Mouse (Mus musculus): Measurements from ENCODE around the gene Hcn1.

The Hcn1 gene

GRCm38 (mm10) chr13:117602181-117602580 lies at the start of gene Hcn1:
Gene Hcn1 (plus strand): TSS chr13:117602320.
- peak; percentile 74 for DNase-seq (ENCODE audit: low read depth)

GRCm38 (mm10) chr13:117567251-117567650 lies 34.9 kb upstream of the Hcn1 start:
- DNase-seq (ENCODE audit: low read depth) = no peak

GRCm38 (mm10) chr13:117571747-117572146 lies 30.4 kb upstream of the Hcn1 start:
- DNase-seq (ENCODE audit: low read depth) = no peak

- DNase-seq (ENCODE audit: low read depth) = no peak
Observed at GRCm38 (mm10) chr13:117594494-117595182, 7.5 kb upstream of the Hcn1 start.

GRCm38 (mm10) chr13:117595183-117595532 lies 7.0 kb upstream of the Hcn1 start:
- DNase-seq (ENCODE audit: low read depth) = no peak

- DNase-seq (ENCODE audit: low read depth) = no peak
Observed at GRCm38 (mm10) chr13:117601331-117601965, 672 bp upstream of the Hcn1 start.

GRCm38 (mm10) chr13:117602617-117603358 lies 668 bp downstream of the Hcn1 start:
- no peak for DNase-seq (ENCODE audit: low read depth)

GRCm38 (mm10) chr13:117603421-117603820 lies 1.3 kb downstream of the Hcn1 start:
- DNase-seq (ENCODE audit: low read depth) = no peak

- DNase-seq (ENCODE audit: low read depth) = peak; percentile 81
Observed at GRCm38 (mm10) chr13:117604073-117604472, 2.0 kb downstream of the Hcn1 start.

- no peak for DNase-seq (ENCODE audit: low read depth)
Observed at GRCm38 (mm10) chr13:117604971-117605750, 3.0 kb downstream of the Hcn1 start.

- no peak for DNase-seq (ENCODE audit: low read depth)
Observed at GRCm38 (mm10) chr13:117611881-117612280, 9.8 kb downstream of the Hcn1 start.

GRCm38 (mm10) chr13:117619544-117619943 lies 17.4 kb downstream of the Hcn1 start:
- DNase-seq (ENCODE audit: low read depth) = no peak

GRCm38 (mm10) chr13:117657501-117657900 lies 55.4 kb downstream of the Hcn1 start:
- DNase-seq (ENCODE audit: low read depth) = no peak

- no peak for DNase-seq (ENCODE audit: low read depth)
Observed at GRCm38 (mm10) chr13:117658414-117659175, 56.5 kb downstream of the Hcn1 start.

GRCm38 (mm10) chr13:117659511-117659910 lies 57.4 kb downstream of the Hcn1 start:
- DNase-seq (ENCODE audit: low read depth) = peak; percentile 6

- peak; percentile 7 for DNase-seq (ENCODE audit: low read depth)
Observed at GRCm38 (mm10) chr13:117662661-117663060, 60.5 kb downstream of the Hcn1 start.

GRCm38 (mm10) chr13:117669303-117669702 lies 67.2 kb downstream of the Hcn1 start:
- DNase-seq (ENCODE audit: low read depth) = peak; percentile 77

- DNase-seq (ENCODE audit: low read depth) = peak; percentile 59
Observed at GRCm38 (mm10) chr13:117671851-117672250, 69.7 kb downstream of the Hcn1 start.

- DNase-seq (ENCODE audit: low read depth) = no peak
Observed at GRCm38 (mm10) chr13:117676418-117676817, 74.3 kb downstream of the Hcn1 start.

GRCm38 (mm10) chr13:117687670-117688069 lies 85.5 kb downstream of the Hcn1 start:
- DNase-seq (ENCODE audit: low read depth) = no peak

- no peak for DNase-seq (ENCODE audit: low read depth)
Observed at GRCm38 (mm10) chr13:117694729-117695332, 92.7 kb downstream of the Hcn1 start.
